Mouse (Mus musculus) pancreas, adult 10 weeks (tissue): Measurements from ENCODE around the gene Itpripl2. TPM values are rescaled to one million over a fixed set of nuclear protein-coding genes. Genes with fewer than 3 reads are reported as not detected.

Experiments
- polyA plus RNA-seq: library from polyadenylated mRNA; stranded (reverse); fragments of 350-450 nt; fragmentation: Illumina TruSeq; extraction: RNeasy Lipid Tissue Mini Kit (QIAGEN cat#74804); gene quantifications from one replicate; pipeline ENCODE4 v1.2.3, GENCODE M21; 2015; ENCODE audit warnings: low read depth, low replicate concordance; ENCODE audit not compliant: insufficient read depth

Gene Itpripl2
- 5.2 TPM for polyA plus RNA-seq

DNA sequence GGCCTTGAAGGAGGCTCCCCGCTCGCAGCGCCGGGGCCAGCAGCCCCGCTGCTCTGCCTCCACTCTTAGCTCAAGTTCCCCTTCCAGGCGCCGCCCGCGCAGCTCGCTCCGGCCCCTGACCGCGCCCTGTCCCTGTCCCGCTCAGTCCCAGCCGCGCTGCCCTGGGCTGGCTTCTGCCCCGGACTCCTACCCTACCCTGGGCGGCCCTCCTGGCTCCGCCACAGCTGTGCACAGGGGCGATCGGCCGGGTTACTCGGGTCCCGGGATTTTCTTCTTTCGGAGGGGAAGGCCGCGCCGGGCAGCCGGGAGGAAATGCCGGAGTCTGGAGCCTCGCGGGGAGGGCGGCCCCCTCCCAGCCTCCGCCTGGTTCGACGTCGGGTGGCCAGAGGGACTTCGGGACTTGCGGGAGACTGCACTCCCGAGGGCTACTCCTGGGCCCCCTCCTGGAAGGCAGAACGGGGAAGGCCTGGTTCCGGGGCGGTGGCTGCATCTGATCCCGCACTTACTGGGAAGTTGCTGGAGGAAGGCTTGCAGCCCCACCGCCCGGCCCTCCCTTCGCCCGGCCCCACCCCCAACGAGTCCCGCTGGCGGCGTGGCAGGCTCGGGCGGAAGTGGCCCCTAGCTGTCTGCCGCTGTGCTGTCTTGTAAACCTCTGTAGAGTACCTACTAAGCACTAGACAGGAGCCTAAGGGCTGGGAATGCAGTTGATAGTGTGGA is at the start of gene Itpripl2:
Gene Itpripl2, minus strand, starts transcription at position 545 of the 717 bp plus-strand sequence.

DNA sequence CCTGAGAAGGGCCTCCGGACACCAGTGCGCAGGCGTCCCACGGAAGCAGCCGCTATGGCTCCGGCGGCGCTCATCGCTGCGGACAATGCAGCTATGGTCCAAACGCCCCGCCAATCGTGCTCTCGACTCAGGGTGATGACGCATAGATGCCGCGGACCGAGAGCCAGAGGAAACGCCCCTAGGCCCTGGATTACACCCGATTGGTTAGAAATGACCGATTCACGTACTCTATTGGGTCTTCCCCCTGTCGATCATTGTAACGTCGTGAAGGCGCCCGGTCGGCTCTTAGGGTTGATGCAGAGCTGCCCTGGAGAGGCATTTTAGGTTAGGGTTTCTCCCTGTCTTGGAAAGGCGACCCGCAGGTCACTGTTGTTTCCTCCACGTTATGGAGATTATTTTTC is 41.4 kb upstream of the Itpripl2 start, which contains the start of gene Coq7:
Gene Coq7, minus strand, starts transcription at position 179 of the 401 bp plus-strand sequence.

GRCm38 (mm10) chr7:118448134-118448967 is 43.4 kb downstream of the Itpripl2 start, which contains the start of gene Syt17:
TSS of gene Syt17 (minus strand) at chr7:118448222.

Other genes with a start within 250 kb of the Itpripl2 start
- gene Smg1, start 248.3 kb downstream of the Itpripl2 start, polyA plus RNA-seq, result 10.9 TPM
- 0.63 TPM for gene Syt17, start 43.8 kb downstream of the Itpripl2 start, polyA plus RNA-seq
- gene Coq7, start 41.4 kb upstream of the Itpripl2 start, polyA plus RNA-seq, result 4.2 TPM
- gene Tmc7, start 92.8 kb upstream of the Itpripl2 start, polyA plus RNA-seq, result 0.46 TPM
- not detected for gene Tmc5, start 105.3 kb upstream of the Itpripl2 start, polyA plus RNA-seq
- gene Gde1, start 213.8 kb upstream of the Itpripl2 start, polyA plus RNA-seq, result 18.4 TPM
- 3.3 TPM for gene Ccp110, start 220.6 kb upstream of the Itpripl2 start, polyA plus RNA-seq
- 15.5 TPM for gene Vps35l, start 248.3 kb upstream of the Itpripl2 start, polyA plus RNA-seq